Mouse (Mus musculus) heart, postnatal 10 days (tissue): Measurements from ENCODE around the gene Mbnl1. TPM values are rescaled to one million over a fixed set of nuclear protein-coding genes. Genes with fewer than 3 reads are reported as not detected.
"Not testable (repeated sequence)": the region's sequence is repeated elsewhere in the genome, so short reads cannot be mapped to it uniquely, and the experiment has no call there.

Source experiments
- DNase-seq, 2 experiments: peaks; one replicate each; pipeline ENCODE4 v3.0.0; 2021
- intact Hi-C: fragments of 180-260 bp; cut with DNase I; formaldehyde crosslinking; loops from one replicate; pipeline ENCODE4 v1.15.1; 2025
- total RNA-seq, 2 experiments: library from RNA; stranded (reverse); gene quantifications; 2 replicates each; pipeline ENCODE4 v1.2.3; 2021

The Mbnl1 gene
- 100 to 1,000 TPM; 185 to 187 TPM for total RNA-seq

DNA sequence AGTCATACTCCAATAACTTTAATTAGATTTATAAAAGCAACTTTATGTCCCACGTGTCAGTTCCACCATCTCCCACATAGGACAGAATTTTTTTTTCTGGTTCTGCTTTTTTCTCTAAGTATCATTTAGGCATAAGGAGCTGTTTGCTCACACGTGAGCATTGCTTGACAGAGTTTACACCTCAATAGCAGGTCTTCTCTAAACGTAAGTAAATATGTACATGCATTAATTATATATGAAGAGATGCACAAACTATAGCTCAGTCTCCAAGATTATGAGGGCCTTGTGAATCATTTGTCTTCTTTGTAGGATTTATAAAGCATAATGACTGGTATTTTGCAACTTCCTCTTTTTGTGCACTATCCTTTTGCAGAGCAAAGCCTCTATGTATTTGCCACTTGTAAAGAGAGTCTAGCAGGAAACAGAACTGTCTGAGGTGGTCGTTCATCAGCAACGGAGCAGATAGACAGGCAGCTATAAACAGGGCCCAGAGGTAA lies at the start of gene Mbnl1:
Gene Mbnl1 (plus strand): TSS at position 150 of the 497 bp plus-strand sequence.
- intact Hi-C loops = no loop called here
- DNase-seq = no peak

DNA sequence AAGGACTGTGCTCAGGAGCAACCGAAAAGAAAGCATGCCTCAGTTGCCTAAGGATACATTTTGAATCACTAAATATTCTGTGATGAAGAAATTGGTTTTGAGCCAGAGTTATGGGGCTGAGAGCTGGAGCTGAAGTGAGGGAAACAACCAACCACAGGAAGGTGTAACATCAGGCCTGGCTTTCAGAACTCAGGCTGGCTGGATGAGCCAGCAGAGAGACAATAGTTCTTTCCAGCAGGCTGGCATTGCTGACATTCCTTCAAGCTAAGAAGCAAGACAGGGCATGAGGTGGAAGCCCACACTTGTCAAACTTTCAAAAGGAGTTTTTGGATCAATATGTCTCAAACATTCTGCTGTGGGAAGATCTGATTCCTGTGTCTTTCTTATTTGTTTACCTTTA lies 48.5 kb upstream of the Mbnl1 start:
- intact Hi-C loops = no loop called here
- DNase-seq = no peak

DNA sequence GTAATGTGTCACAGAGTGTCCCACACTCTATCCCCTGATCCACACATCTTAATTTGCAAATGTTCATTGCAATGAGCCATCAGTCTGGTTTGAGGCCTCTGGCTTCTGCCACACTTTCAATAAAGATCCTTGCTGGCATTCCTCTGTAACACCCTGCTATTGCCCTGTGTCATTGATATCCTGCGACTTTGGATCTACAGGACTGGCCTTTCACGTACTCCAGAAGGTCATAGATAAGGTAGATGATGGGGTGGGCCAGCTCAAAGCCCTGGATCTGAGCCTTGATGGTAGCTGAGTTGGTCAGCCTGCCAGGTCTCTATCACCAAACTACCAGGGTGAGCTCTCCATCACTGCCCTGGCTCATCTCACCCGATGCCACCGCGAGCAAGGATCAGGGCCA lies 43.6 kb upstream of the Mbnl1 start:
- no peak for DNase-seq

DNA sequence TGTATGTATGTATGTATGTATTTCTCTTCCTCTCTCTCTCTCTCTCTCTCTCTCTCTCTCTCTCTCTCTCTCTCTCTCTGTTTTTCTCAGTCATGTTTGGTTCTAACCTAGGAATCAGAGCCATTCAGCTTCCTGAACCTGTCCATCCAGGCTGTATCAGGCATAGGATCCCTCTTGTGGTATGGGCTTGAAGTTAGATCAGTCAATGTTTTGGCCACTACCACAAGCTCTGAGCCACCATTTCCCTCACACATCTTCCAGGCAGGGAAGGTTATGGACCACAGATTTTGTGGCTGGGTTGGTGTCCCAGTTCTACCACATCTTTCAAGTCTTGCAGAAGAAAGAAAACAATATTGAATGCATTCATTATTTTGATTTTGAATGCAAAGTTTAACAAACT lies 35.4 kb upstream of the Mbnl1 start:
- no peak for DNase-seq
- intact Hi-C loops = no loop called here

More for the DNA sequence above, 43.6 kb upstream of the Mbnl1 start:
- intact Hi-C loops = no loop called here

DNA sequence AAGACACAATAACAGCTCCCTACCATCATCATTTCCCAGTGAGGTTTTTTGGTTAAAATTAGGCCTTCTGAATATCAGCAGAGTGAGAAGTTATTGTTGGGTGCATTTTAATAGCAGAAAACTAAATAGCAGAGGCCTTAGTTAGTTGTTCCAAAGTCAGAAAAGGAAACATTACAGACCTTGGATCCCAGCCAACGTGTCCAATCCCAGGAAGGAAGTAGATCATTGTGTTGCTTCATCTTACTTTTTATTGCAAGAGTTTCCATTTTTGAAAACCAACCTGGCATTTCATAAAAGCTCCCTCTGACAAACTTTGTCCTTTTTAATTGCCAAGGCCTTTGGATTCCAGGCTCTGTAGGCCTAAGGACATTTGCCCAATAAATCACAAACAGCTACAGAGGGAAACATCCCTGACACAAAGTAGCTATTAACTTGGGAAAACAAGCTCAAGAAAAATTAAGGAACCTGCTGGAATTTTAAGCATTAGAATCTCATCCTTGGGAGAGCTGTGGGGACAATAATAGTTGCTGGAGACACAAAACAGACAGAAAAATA lies 34.9 kb upstream of the Mbnl1 start:
- peak; percentile 66 to 71 for DNase-seq
- intact Hi-C loops = no loop called here

DNA sequence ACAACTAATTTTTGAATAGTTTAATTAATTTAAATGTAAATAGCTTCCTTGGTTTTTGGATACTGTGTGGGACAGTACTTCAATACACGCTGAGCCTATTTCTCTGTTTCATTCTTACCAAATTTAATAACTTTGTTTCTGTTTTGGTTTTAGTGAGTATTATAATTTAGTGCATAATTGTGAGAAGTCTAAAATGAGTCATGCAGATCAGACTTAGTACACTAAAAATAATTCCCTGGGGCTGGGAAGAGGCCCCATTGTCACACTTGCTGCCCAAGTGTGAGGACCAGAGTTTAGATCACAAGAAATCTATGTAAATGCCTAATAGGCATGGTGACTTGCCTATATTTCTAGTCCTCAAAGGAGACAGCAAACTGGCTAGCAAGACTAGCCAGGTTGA lies 33.9 kb upstream of the Mbnl1 start:
- intact Hi-C loops = no loop called here
- no peak for DNase-seq

DNA sequence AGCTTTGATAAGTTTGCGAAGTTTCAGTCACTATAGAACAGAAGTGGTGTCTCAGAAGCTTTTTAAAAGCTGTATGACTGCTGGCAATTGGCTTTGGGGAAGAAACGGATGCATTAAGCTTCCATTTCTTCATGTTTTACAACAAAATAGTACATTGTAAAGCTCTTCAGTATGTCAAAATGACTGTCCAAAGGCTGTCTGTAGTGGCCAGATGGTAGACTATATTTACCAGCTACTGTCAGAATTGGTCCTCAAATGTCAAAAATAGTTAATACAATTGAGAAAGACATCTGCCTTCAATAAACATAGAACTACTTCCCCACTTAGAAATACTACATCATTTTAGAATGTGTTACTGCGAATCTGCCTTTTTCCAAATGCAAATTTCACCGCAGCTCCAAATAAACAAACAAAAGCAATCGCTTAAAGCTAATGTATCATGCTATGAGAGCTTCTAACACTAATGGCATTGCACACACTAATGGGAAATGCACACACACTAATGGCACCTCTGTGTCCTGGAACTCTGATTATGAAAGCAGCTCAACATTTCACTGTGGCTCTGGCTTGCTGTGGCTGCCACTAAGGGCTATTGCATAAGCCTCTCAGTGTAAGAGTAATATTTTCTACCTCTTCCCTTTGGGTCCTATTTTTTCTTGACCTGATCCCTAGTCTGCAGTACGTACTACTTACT lies 10.7 kb upstream of the Mbnl1 start:
- no peak for DNase-seq
- intact Hi-C loops = no loop called here

DNA sequence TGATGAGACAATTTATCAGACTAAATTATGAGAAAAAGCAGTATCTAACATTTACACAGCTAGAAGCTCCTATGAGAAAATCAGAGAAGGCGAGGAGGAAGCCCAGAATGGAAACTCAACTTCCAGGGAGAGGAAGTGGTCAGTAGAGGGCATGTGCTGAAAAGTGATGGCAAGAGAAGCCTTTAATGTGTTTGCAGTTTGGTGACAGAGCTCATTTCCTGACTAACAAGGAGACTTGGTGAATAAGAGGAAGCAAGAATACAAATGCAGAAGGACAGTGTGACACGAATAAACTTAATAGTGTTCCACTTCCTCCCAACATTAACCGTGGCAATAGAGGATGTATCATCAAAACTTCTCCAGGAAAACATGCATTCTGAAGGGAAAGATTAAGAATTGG lies 4.0 kb upstream of the Mbnl1 start:
- intact Hi-C loops = loop anchor here (5.0 kb wide), 1 partner anchor 129 kb away; no protein-coding TSS in a partner anchor
- not testable (repeated sequence) for DNase-seq

DNA sequence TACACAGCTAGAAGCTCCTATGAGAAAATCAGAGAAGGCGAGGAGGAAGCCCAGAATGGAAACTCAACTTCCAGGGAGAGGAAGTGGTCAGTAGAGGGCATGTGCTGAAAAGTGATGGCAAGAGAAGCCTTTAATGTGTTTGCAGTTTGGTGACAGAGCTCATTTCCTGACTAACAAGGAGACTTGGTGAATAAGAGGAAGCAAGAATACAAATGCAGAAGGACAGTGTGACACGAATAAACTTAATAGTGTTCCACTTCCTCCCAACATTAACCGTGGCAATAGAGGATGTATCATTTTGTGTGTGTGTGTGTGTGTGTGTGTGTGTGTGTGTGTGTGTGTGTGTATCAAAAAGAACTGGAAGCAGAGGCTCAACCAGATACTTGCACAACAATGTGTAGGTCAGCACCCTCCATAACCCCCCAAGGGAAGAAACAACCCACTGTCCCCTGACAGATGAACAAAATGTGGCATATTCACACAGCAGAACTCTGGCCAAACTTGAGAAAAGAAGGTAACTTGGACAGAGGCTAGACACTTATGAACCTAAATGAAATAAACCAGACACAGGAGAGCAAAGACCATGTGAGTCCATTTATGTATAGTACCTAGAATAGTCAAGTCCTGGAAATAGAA lies 3.3 kb upstream of the Mbnl1 start:
- peak; percentile 12 to 25 for DNase-seq
- intact Hi-C loops = loop anchor here (5.0 kb wide), 1 partner anchor 128 kb away; no protein-coding TSS in a partner anchor

DNA sequence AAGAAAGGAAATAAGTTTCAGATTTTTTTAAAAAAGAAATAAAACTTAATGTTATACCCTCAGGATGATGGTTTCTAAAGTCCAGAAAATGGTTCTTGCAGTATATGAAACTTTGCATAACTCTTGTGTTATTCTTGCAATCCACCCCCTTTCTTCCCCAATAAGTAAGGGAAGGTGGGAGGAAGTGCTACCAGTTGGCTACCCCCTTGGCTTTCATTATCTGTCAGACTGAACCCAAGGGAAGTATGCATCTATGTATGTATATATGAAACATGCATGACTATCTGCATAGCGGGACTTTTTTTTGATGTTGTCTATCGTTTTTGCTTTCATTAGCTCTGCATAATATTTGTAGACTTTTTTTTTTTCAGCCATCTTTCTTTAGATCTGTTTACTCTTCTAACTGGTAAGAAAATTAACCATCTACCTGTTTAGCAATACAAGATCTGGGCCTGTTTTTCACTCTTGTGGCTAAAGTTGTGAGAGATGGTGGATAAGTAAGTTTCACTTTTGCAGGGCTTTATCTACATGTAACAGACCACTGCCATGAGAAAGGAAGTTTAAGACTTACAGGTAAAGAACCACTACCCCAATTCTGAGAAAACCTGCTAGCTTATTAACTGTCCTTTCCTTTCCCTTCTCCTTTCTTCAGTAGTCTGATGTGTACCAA lies 484 bp upstream of the Mbnl1 start:
- intact Hi-C loops = no loop called here
- DNase-seq = no peak

DNA sequence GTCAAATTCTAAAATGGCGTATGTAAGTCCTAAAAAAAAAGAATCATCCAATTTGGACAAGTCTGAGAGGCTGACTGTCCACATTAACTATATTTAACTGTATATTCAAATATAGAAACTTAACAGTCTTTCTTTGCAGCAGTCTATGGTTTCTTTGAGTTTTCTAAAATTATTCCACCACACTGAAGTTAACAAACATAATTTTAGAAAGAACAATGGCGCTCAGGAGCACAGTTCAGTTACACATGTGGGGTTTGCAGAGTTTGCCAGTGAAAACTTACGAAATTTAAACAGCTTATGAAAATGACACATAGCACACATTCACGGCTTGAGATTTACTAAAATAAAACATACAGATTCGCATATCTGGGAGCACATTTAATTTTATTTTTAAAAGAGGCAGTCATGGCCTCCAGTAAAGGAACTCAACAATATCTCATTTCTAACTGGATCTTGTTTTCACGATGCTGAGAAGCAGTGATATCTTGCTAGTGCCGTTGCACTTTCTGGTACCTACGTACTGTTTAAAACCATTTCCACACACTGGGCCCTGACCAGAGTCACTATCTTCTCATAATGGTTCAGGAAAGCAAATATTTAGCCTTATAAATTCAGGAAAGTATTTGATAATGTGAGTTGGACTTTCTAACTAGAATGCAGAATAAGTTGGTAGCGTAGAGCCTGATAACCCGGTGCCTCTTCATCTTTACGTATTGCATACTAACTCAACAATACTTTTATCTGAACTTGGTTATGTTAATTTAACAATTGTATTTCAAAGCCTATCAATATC lies 1.4 kb downstream of the Mbnl1 start:
- no peak for DNase-seq
- intact Hi-C loops = no loop called here

DNA sequence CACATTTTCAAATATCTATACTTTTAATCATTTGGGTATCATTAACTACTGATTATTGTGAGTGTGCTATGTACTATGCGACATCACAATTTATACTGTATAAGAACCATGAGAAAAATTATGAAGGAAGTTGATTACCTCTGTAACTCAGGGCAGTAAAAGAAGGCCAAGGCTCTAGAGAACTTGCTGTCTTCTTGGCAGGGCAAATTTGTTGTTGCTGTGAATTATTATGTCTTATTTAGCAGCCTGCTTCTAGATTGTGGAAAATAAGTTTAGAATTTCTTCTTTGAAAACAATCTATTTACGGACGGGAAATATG lies 2.0 kb downstream of the Mbnl1 start:
- intact Hi-C loops = no loop called here
- no peak for DNase-seq

DNA sequence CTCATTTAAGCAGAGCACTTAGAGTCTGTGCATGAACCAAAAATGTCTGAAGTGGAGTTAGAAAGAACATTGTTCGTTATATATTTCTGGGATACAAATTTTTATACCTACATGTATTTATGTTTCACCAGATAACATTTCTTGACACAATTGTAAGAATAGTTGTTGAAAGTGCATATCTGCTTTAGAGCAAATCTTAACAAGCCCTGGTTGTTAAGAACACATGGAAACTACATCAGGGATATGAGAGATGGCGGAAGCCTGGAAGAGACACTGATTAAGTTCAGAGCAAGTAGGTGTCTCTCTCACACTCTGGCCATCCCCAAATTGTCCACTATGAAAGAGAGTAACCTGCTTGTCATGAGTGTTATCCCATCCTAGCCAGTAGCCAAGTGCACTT lies 2.4 kb downstream of the Mbnl1 start:
- intact Hi-C loops = no loop called here
- no peak for DNase-seq

DNA sequence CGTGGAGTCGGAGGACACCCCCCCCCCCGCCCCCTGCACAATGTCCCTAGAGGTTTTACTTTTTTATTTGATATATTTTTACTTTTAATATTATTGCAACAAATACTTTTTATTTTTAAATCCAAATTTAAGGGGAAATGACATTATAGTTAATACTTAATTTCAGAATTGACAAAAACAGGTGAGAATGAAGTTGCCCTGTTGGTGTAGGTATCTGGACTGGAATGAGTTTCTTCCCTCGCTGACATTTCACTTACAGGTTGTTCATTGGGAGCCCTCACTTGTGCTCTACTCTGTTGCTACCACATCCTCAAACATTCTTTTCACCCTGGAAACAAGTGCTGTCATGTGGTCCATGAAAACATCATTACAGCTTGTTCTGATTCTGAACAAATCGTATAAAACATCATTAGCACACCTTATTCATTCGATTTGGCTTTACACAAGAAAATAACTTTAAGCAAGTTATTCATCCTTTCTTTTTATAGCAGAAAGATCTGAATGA lies 4.2 kb downstream of the Mbnl1 start:
- DNase-seq = no peak
- intact Hi-C loops = no loop called here

DNA sequence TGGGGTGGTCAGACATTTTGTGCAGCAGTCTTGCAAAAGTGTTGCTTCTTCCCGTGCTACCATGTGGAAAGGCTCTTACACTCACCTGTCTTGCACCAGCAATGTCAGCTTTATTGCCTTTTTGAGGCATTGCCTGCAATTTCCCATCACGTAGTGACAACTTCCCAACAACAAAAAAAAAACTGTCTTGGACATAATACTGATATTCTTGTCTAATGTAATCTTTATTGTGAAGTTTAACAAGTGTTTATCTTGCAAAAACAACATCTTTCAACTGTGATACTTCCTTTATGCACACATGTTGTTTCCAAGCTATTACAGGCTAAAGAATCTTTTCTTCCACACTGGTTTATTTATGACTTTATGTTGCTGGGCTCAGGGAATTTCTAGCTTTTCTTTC lies 5.8 kb downstream of the Mbnl1 start:
- intact Hi-C loops = no loop called here
- DNase-seq = no peak

DNA sequence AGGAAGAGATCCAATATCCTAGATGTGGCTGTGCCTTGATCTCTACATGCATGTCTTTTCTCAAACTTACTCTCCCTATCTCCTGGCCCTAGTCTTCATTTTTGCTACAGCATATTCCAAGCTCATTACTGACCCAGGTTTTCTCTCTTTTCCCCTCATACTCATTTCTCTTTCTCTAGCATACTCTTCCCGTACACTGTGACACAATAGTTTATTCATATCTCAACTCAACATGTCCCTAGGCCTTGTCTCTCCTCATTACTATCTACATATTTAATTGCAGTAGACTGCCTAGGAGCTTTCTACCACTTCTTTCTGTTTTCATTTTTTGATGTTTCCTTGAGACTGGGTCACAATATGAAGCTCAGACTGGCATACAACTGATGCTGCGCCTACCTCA lies 8.1 kb downstream of the Mbnl1 start:
- no peak for DNase-seq
- intact Hi-C loops = no loop called here

DNA sequence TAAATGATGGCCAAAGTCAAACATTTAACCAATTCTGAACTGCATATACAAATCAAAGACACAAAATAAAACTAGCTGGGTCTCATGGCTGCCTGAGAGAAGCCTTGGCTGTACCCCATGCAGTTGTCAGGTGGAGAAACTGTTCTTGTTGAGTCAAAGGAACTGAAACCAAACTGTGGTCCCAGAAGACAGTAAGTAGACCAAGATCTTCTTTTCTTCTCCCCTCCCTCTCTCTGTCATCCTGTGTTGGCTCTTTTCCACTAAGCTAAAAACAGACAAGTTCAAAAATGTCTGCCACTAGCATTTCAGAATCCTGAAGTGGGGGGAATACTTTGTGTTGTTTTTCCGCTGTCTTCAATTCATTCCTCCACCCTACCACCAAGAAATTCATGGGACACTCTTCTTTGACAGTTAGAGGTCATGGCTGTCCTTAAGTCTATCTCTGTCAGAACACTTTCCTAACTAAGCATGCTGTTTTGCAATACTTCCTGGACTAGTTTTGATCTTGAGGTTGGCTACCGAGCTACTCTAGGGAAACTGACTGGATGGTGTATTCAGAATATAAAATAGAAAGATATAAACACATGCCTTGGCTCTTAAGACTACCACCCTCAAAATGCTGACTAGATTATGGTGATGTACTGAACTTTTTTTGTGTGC lies 9.2 kb downstream of the Mbnl1 start:
- DNase-seq = no peak
- intact Hi-C loops = no loop called here

DNA sequence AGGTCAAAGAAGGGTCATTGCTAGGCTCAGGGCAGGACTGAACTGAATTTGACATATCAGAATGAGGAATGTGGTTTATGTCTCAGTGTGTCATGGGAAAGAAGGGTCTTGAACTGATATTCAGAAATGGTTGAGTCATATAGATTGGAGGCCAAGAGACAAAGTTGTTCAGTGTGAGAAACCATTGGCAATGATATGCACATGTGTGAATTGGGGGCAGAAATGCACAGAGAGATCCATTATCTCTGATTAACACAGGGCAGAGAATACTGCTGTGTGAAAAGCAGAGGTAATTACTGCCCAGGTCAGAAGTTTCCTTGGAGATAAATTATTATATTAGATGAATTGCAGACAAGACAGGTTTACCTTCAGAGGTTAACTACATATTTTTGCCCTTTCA lies 10.7 kb downstream of the Mbnl1 start:
- intact Hi-C loops = no loop called here
- DNase-seq = no peak

DNA sequence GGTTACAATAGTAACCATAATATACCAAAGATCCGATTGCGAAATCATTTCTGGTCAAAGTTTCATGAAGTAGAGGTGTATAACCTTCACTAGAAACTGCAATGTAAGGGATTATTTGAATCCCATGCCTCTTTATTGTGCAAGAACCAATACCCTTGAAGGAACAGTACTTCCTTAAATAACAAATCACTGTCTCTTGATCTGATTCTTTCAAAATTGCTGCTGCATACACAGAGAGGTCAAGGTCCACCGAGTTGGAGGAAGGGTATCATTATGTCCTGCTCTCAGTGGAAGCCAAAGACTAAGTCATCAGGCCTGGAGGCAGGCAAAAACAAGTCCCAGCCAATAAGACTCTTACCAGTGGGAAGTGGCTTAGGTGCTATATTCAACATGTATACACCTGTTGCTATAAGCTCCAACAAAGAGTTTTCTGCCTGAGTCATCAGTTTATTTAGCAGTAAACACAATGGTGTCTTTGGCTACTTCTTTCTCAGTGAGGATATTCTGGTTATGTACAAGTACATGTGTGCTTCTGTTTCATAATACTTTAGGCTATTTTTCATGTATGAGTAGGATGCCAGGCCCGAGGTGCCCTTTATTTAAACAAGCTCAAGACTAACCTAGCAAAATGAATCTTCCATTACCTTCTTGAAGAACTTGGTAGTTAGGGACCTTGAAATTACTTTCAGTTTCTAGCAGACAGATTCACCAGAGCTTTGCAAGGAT lies 13.5 kb downstream of the Mbnl1 start:
- DNase-seq = no peak
- intact Hi-C loops = no loop called here
